Mouse (Mus musculus): ENCODE results near the gene Pdcd7. TPM values are rescaled to one million over a fixed set of nuclear protein-coding genes. Genes with fewer than 3 reads are reported as not detected.
"Not testable (repeated sequence)": the region's sequence is repeated elsewhere in the genome, so short reads cannot be mapped to it uniquely, and the experiment has no call there.

Gene Pdcd7
- polyA plus RNA-seq, 1 experiment from 2014 or later: 4.4 TPM

DNA sequence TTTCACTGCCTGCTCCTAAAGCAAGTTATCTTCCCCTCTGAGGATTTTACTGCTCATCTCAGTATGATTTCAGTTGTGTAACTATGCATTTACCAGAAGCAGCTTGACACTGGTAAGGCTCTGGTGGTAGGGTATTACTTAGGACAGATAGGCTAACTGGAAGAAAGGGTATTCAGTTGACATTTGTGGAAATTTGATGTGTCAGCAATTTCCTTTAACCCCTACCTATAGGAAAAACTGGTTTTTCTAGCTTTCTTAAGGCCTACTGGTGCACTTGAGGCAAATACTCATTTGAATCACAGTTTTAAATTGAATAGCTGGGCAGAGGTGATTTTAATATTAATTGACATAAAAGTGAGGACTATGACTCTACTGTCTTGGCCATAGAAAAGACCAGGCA is 19.9 kb upstream of the Pdcd7 start:
- ATAC-seq: no peak
- no peaks in the 10 kb centered on the region for H3K9me3 ChIP-seq (ENCODE audit: low read length)

DNA sequence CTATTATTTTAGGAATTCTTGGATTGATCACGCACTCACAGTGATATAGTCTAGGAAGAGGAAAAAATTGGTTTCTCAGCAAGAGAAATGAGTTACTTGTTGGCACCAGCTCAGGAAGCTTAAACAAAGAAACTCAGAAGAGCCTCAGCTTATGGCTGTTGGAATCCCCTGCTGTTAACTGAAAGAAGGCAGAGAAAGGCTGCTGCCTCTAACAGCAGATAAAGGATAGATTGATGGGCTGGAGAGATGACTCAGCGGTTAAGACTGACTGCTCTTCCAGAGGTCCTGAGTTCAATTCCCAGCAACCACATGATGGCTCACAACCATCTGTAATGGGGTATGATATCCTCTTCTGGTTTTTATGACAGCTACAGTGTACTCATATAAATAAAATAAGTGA is 18.5 kb upstream of the Pdcd7 start:
- DNase-seq: no peak
- Histone ChIP-seq H3K9me3 (ENCODE audit: low read length) (no peaks in the 10 kb centered on the region), H3K27me3 (ENCODE audit: insufficient read depth, low read length) (no peaks in the 10 kb centered on the region), H3K4me3 (ENCODE audit: low read depth, low read length) (no peak overlapping the region), H3K9ac (replicated peaks) (no peak overlapping the region), H3K27ac (ENCODE audit: low read depth) (no peak overlapping the region), H3K36me3 (replicated peaks; ENCODE audit: insufficient read depth, low read length) (peaks cover 77% of the 10 kb centered on the region), H3K4me1 (ENCODE audit: insufficient read depth) (no peaks in the 10 kb centered on the region), H3K4me2 (ENCODE audit: low read depth, low read length) (no peak overlapping the region)
- 93% methylated on average over 2 of the region's 2 CpGs for WGBS (ENCODE audit: insufficient replicate concordance)
- no peak for ATAC-seq
- TF ChIP-seq EP300 (IDR thresholded peaks at IDR 0.05; ENCODE audit: low read depth) (no peak), CTCF (IDR thresholded peaks at IDR 0.05; ENCODE audit: low read depth) (no peak)

More for the DNA sequence above, 19.9 kb upstream of the Pdcd7 start:
- no peak for DNase-seq
- no peaks in the 10 kb centered on the region for H3K27me3 ChIP-seq (ENCODE audit: insufficient read depth, low read length)
- no peaks in the 10 kb centered on the region for H3K4me1 ChIP-seq (ENCODE audit: insufficient read depth)
- TF ChIP-seq CTCF (IDR thresholded peaks at IDR 0.05; ENCODE audit: low read depth) (no peak), EP300 (IDR thresholded peaks at IDR 0.05; ENCODE audit: low read depth) (no peak)
- H3K9ac ChIP-seq (replicated peaks): no peak overlapping the region
- no peak overlapping the region for H3K4me2 ChIP-seq (ENCODE audit: low read depth, low read length)
- H3K36me3 ChIP-seq (replicated peaks; ENCODE audit: insufficient read depth, low read length): peaks cover 79% of the 10 kb centered on the region
- H3K4me3 ChIP-seq (ENCODE audit: low read depth, low read length): no peak overlapping the region
- no peak overlapping the region for H3K27ac ChIP-seq (ENCODE audit: low read depth)

DNA sequence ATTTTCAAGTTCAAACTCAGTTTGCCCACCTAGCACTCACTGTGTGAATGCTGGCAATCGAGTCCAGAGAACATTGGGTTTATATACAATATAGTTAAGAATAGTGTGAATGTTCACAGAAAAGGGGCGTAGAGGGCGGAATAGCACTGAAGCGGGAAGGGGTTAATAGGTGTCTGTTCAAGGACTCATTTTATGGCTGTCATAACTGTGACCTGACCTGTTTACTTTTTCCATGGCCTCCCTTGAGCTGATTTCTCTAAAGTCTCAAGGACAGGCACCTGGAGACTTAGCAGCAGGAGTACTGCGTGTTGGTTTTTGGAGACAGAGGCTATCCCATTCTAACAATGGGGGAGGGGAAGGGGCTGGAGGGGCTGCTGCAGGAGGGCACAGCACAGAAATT is 11.9 kb upstream of the Pdcd7 start:
- ATAC-seq: no peak
- Histone ChIP-seq H3K27ac (ENCODE audit: low read depth) (no peak overlapping the region), H3K9me3 (ENCODE audit: low read length) (no peaks in the 10 kb centered on the region), H3K9ac (replicated peaks) (no peak overlapping the region), H3K4me2 (ENCODE audit: low read depth, low read length) (no peak overlapping the region), H3K4me1 (ENCODE audit: insufficient read depth) (no peaks in the 10 kb centered on the region), H3K27me3 (ENCODE audit: insufficient read depth, low read length) (no peaks in the 10 kb centered on the region), H3K4me3 (ENCODE audit: low read depth, low read length) (no peak overlapping the region), H3K36me3 (replicated peaks; ENCODE audit: insufficient read depth, low read length) (peaks cover 26% of the 10 kb centered on the region)
- TF ChIP-seq EP300 (IDR thresholded peaks at IDR 0.05; ENCODE audit: low read depth) (no peak), CTCF (IDR thresholded peaks at IDR 0.05; ENCODE audit: low read depth) (no peak)
- WGBS (ENCODE audit: insufficient replicate concordance): 89% methylated on average over 5 of the region's 5 CpGs
- DNase-seq: no peak

DNA sequence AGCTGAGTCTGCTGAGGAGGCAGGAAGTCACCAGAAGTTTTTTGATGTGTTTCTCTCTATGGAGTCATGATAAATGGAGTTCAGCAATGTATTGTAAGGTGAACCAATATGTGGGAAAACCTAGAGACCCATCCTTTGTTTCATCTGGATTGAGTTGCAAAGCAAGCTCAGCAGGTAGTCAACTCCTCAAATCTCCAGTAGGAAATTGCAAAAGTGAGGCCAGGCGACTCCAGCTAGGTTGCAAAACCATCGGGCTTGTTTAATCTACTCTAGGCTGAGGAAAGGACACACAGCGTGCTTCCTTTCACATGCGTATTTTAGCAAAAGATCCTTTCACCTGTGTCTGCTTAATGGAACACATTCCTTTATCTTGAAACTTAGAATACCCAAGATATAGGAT is 6.8 kb upstream of the Pdcd7 start:
- no peak for TF ChIP-seq EP300 (IDR thresholded peaks at IDR 0.05; ENCODE audit: low read depth)
- no peak for TF ChIP-seq CTCF (IDR thresholded peaks at IDR 0.05; ENCODE audit: low read depth)
- H3K4me1 ChIP-seq (ENCODE audit: insufficient read depth): no peaks in the 10 kb centered on the region
- WGBS (ENCODE audit: insufficient replicate concordance): 74% methylated on average over 4 of the region's 4 CpGs
- ATAC-seq (no peak), DNase-seq (no peak)
- H3K9ac ChIP-seq (replicated peaks): no peak overlapping the region
- no peak overlapping the region for H3K4me3 ChIP-seq (ENCODE audit: low read depth, low read length)
- H3K27ac ChIP-seq (ENCODE audit: low read depth): no peak overlapping the region
- H3K36me3 ChIP-seq (replicated peaks; ENCODE audit: insufficient read depth, low read length): no peaks in the 10 kb centered on the region
- peaks cover 4% of the 10 kb centered on the region; the same call in 1 of the 2 replicates for H3K9me3 ChIP-seq (ENCODE audit: low read length)
- H3K27me3 ChIP-seq (ENCODE audit: insufficient read depth, low read length): no peaks in the 10 kb centered on the region
- no peak overlapping the region for H3K4me2 ChIP-seq (ENCODE audit: low read depth, low read length)

DNA sequence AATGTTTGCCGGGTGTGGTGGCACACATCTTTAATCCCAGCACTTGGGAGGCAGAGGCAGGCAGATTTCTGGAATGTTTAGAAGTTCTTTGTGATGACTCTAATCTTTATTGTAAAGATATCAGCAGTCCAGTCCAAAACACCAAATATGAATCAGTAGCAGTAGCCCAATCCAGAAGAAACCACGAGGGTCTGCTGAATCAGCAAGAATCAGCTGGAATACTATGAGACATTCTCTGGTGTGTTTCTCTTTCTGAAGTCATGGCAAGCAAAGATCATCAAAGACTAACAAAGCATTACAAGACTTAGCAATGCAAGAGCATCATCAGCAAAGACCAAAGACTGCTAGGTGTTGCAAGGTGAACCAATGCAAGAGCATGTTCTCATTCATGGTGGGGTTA is 5.5 kb upstream of the Pdcd7 start:
- peaks cover 4% of the 10 kb centered on the region; the same call in 1 of the 2 replicates for H3K9me3 ChIP-seq (ENCODE audit: low read length)
- no peak overlapping the region for H3K27ac ChIP-seq (ENCODE audit: low read depth)
- no peak overlapping the region for H3K4me3 ChIP-seq (ENCODE audit: low read depth, low read length)
- H3K27me3 ChIP-seq (ENCODE audit: insufficient read depth, low read length): no peaks in the 10 kb centered on the region
- H3K9ac ChIP-seq (replicated peaks): no peak overlapping the region
- DNase-seq (no peak), ATAC-seq (no peak)
- TF ChIP-seq CTCF (IDR thresholded peaks at IDR 0.05; ENCODE audit: low read depth): no peak
- no peak for TF ChIP-seq EP300 (IDR thresholded peaks at IDR 0.05; ENCODE audit: low read depth)
- H3K4me2 ChIP-seq (ENCODE audit: low read depth, low read length): no peak overlapping the region
- H3K36me3 ChIP-seq (replicated peaks; ENCODE audit: insufficient read depth, low read length): no peaks in the 10 kb centered on the region
- WGBS (ENCODE audit: insufficient replicate concordance): 84% methylated on average over 2 of the region's 2 CpGs
- H3K4me1 ChIP-seq (ENCODE audit: insufficient read depth): no peaks in the 10 kb centered on the region

DNA sequence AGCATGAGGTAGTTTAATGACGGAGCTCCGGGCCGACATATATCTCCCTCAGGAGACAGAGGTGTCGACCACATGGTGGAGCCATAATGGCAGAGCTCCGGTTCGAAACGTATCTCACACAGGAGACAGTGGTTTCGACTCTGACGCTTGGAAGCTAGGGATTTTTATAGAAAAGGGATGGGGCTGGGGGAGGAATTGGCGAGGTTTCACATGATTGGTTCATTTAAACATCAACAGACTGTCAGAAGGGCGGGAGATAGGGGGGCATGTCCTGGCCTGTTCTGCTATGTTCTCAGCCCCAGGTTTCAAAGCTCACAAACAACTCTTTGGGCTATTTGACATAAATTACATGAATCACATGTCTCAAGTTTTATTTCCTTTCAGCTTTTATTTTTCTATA is 465 bp upstream of the Pdcd7 start:
- DNase-seq; H3K36me3 ChIP-seq (replicated peaks; ENCODE audit: insufficient read depth, low read length); H3K27me3 ChIP-seq (ENCODE audit: insufficient read depth, low read length); H3K9me3 ChIP-seq (ENCODE audit: low read length); ATAC-seq: not testable (repeated sequence)
- 72% methylated on average over 11 of the region's 11 CpGs for WGBS (ENCODE audit: insufficient replicate concordance)
- Histone ChIP-seq H3K4me1 (ENCODE audit: insufficient read depth) (peaks cover 20% of the 10 kb centered on the region), H3K4me2 (ENCODE audit: low read depth, low read length) (peak overlapping the region; percentile 83), H3K27ac (ENCODE audit: low read depth) (peak overlapping the region; percentile 98), H3K4me3 (ENCODE audit: low read depth, low read length) (peak overlapping the region; percentile 91), H3K9ac (replicated peaks) (peak overlapping the region; percentile 92; the same call in 1 of the 2 replicates)

DNA sequence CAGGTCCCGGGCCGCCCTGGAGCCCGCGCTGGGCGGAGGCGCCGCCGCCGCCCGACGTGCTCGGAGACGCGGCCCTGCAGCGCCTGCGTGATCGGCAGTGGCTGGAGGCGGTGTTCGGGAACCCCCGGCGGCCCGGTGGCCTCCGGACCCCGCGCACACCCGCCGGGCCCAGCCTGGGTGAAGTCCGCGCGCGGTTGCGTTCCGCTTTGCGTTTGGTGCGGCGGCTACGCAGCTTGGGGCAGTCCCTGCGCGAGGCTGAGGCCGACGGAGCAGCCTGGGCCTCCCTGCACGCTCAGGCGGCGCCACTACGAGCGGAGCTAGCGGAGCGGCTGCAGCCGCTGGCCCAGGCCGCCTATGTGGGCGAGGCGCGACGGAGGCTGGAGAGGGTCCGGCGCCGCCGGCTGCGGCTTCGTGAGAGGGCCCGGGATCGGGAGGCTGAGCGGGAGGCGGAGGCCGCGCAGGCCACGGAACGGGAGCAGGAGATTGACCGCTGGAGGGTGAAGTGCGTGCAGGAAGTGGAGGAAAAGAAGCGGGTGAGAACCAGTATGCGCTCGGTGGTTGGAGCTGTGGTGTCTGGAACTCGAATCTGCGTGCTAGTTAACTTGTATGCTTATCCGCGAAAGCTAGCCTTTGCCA is 690 bp downstream of the Pdcd7 start:
- Histone ChIP-seq H3K27ac (ENCODE audit: low read depth) (peak overlapping the region; percentile 98), H3K9me3 (ENCODE audit: low read length) (no peaks in the 10 kb centered on the region), H3K4me3 (ENCODE audit: low read depth, low read length) (peak overlapping the region; percentile 91), H3K9ac (replicated peaks) (peak overlapping the region; percentile 92), H3K4me1 (ENCODE audit: insufficient read depth) (peaks cover 20% of the 10 kb centered on the region), H3K4me2 (ENCODE audit: low read depth, low read length) (peak overlapping the region; percentile 83), H3K36me3 (replicated peaks; ENCODE audit: insufficient read depth, low read length) (no peaks in the 10 kb centered on the region), H3K27me3 (ENCODE audit: insufficient read depth, low read length) (no peaks in the 10 kb centered on the region)
- WGBS (ENCODE audit: insufficient replicate concordance): under 1% methylated on average over 62 of the region's 77 CpGs
- TF ChIP-seq CTCF (IDR thresholded peaks at IDR 0.05; ENCODE audit: low read depth) (0 out of 2 replicates have a peak, but pooled peaks have one; percentile 3), EP300 (IDR thresholded peaks at IDR 0.05; ENCODE audit: low read depth) (no peak)
- DNase-seq (peak; percentile 69), ATAC-seq (peak; percentile 81)

All from liver, postnatal 0 days (tissue).